Mouse (Mus musculus): ENCODE results near the gene Gm21983.

DNA sequence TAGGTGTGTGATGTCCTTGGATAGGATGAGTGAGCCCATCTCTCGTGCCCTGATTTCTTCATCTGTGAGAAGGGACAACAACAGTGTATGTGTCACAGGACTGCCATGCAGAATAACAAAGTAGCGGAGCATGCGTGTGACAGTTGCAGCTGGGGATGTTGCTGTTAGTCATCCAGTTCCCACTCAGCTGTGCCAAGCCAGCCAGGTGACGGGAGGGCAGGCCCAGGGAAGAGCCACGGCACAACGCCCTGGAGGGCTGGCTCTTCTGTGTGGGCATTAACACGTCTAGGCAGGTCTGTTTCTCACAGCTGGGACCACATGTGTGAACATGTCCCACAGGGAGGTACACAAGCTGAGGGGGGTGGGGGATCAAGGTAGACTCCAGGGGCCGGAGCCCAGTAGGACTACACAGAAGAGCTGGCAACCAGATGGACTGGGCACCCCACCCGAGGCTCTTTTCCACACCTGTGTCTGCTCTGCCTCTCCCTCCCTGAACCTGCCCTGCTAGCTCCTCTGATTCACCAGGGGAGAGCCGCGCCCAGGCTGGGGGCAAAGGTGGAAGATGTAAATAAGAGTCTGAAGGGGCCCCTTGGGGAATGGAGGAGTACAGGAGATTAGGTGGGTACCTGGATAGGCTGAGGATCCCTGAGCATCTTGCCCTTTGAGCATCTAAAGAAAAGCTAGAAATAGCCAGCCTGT is 44.1 kb upstream of the Gm21983 start:
- TF ChIP-seq CTCF (IDR thresholded peaks at IDR 0.05; ENCODE audit: insufficient read depth, low read length) = no peak
- no peak for TF ChIP-seq POLR2A (IDR thresholded peaks at IDR 0.05; ENCODE audit: borderline replicate concordance, extremely low read depth, low read depth, low read length)

Data from lung, adult 2 months (tissue).